Comparison of ENCODE assay signal across 9 mouse cellular contexts in the genomic region with DNA sequence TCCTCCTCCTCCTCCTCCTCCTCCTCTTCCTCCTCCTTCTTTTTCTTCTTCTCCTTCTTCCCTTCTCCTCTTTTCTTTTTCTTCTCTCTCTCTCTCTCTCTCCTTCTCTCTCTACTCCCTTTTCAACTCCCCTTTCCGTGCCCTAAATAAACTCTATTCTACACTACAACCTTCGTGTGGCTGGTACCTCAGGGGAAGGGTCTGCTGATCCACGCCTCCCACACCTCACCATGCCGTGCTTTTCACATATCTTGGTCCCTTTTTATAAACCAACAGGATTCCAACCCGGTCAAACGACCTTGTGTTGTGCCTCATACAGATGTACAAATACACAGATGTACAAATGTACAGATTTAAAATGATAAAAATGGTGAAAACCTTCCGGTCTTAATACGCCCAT. TPM values are rescaled to one million over a fixed set of nuclear protein-coding genes. Genes with fewer than 3 reads are reported as not detected.
DNase-seq lines count a peak whose midpoint lies in the region; ATAC-seq and TF ChIP-seq lines count a peak whose summit lies in the region.
"Had no signal": no experiment of that assay in that cellular context is flagged by ENCODE, and none has a peak within 500 bp of the region (broad histone marks: within the 10 kb centered on the region; RNA-seq: fewer than 3 reads in every experiment).

No protein-coding gene starts in this region.

- TF ChIP-seq CTCF in lung, embryonic 14.5 days (IDR thresholded peaks at IDR 0.05; ENCODE audit: low read depth), result no peak

- H3K4me3 ChIP-seq in lung, embryonic 14.5 days (ENCODE audit: low read depth, low read length), result peak overlapping the region; percentile 95
- peak overlapping the region; percentile 86 for H3K4me3 ChIP-seq in embryonic facial prominence, embryonic 14.5 days (ENCODE audit: low read depth, low read length)
- peak overlapping the region; percentile 95 for H3K4me3 ChIP-seq in intestine, embryonic 14.5 days (ENCODE audit: low read depth, low read length)
- peak overlapping the region; percentile 45 for H3K4me3 ChIP-seq in myocyte

- H3K27ac ChIP-seq in lung, embryonic 14.5 days (ENCODE audit: low read depth), result no peak overlapping the region
- no peak overlapping the region for H3K27ac ChIP-seq in embryonic facial prominence, embryonic 14.5 days (replicated peaks; ENCODE audit: low read depth, low read length)
- peak overlapping the region; percentile 51; the same call in 1 of the 2 replicates for H3K27ac ChIP-seq in intestine, embryonic 14.5 days (ENCODE audit: low read depth)

- H3K27me3 ChIP-seq in lung, embryonic 14.5 days (ENCODE audit: insufficient read depth, low read length), result peaks cover 16% of the 10 kb centered on the region
- H3K27me3 ChIP-seq in embryonic facial prominence, embryonic 14.5 days (replicated peaks; ENCODE audit: control insufficient read depth, insufficient read depth, low read length), result peaks cover 27% of the 10 kb centered on the region
- peaks cover 17% of the 10 kb centered on the region for H3K27me3 ChIP-seq in intestine, embryonic 14.5 days (replicated peaks; ENCODE audit: control insufficient read depth, insufficient read depth, low read length)
- peaks cover 22% of the 10 kb centered on the region for H3K27me3 ChIP-seq in myocyte (ENCODE audit: control insufficient read depth, insufficient read depth, insufficient read length)

- ATAC-seq in lung, embryonic 14.5 days (ENCODE audit: insufficient read depth), result no peak
- no peak for ATAC-seq in embryonic facial prominence, embryonic 14.5 days (ENCODE audit: low read depth)
- no peak for ATAC-seq in intestine, embryonic 14.5 days (replicated peaks; ENCODE audit: low FRiP score, low TSS enrichment, low read depth)
- ATAC-seq in erythroid progenitor cell, adult 5-6 weeks (replicated peaks; ENCODE audit: low FRiP score, poor library complexity, severe bottlenecking), result no peak

- no peak overlapping the region for H3ac ChIP-seq in myocyte (ENCODE audit: control insufficient read depth, insufficient read length)

- no peak for DNase-seq in lung, embryonic 14.5 days
- no peak for DNase-seq in lung, postnatal 10 days
- no peak for DNase-seq in embryonic facial prominence, embryonic 14.5 days (ENCODE audit: low spot score)
- DNase-seq in intestine, embryonic 14.5 days (ENCODE audit: low spot score), result no peak
- no peak for DNase-seq in cerebellum, postnatal 36 days
- no peak for DNase-seq in frontal cortex, adult 2 months (ENCODE audit: extremely low spot score in 1 of 2, low spot score in 1 of 2)

- peak overlapping the region; percentile 49; the same call in 1 of the 2 replicates for H3K9ac ChIP-seq in lung, embryonic 14.5 days
- peak overlapping the region; percentile 60 for H3K9ac ChIP-seq in embryonic facial prominence, embryonic 14.5 days (ENCODE audit: low read depth, low read length)
- H3K9ac ChIP-seq in intestine, embryonic 14.5 days (ENCODE audit: low read length), result peak overlapping the region; percentile 25

- peak overlapping the region; percentile 73 for H3K4me2 ChIP-seq in lung, embryonic 14.5 days
- H3K4me2 ChIP-seq in embryonic facial prominence, embryonic 14.5 days (ENCODE audit: low read depth, low read length), result peak overlapping the region; percentile 62
- H3K4me2 ChIP-seq in intestine, embryonic 14.5 days (ENCODE audit: low read length), result peak overlapping the region; percentile 52
- H3K4me2 ChIP-seq in myocyte (ENCODE audit: low read depth), result peak overlapping the region; percentile 98

- H3K36me3 ChIP-seq in lung, embryonic 14.5 days (ENCODE audit: insufficient read depth), result peaks cover 19% of the 10 kb centered on the region; the same call in 1 of the 2 replicates
- H3K36me3 ChIP-seq in embryonic facial prominence, embryonic 14.5 days (ENCODE audit: control insufficient read depth, insufficient read depth, low read length), result peaks cover 16% of the 10 kb centered on the region; the same call in 1 of the 2 replicates
- H3K36me3 ChIP-seq in intestine, embryonic 14.5 days (ENCODE audit: control insufficient read depth, insufficient read depth, low read length), result peaks cover 15% of the 10 kb centered on the region
- no peaks in the 10 kb centered on the region for H3K36me3 ChIP-seq in myocyte (ENCODE audit: control insufficient read depth, insufficient read depth)

- WGBS in lung, embryonic 14.5 days, result 9% methylated on average over 8 of the region's 8 CpGs
- 17% methylated on average over 8 of the region's 8 CpGs for WGBS in embryonic facial prominence, embryonic 14.5 days
- WGBS in intestine, embryonic 14.5 days, result 12% methylated on average over 8 of the region's 8 CpGs

- H3K4me1 ChIP-seq in lung, embryonic 14.5 days (ENCODE audit: insufficient read depth), result peaks cover 8% of the 10 kb centered on the region
- peaks cover 10% of the 10 kb centered on the region for H3K4me1 ChIP-seq in embryonic facial prominence, embryonic 14.5 days (ENCODE audit: control insufficient read depth, insufficient read depth, low read length)
- peaks cover 17% of the 10 kb centered on the region for H3K4me1 ChIP-seq in intestine, embryonic 14.5 days (replicated peaks; ENCODE audit: control insufficient read depth, insufficient read depth, low read length)

- no peak for TF ChIP-seq POLR2A in myocyte (IDR thresholded peaks at IDR 0.05; ENCODE audit: insufficient read length, low read depth)

- H3K79me2 ChIP-seq in myocyte (ENCODE audit: control insufficient read depth, insufficient read depth), result peaks cover 10% of the 10 kb centered on the region

- H3K9me3 ChIP-seq in lung, embryonic 14.5 days (ENCODE audit: low read depth, low read length), result no peaks in the 10 kb centered on the region
- H3K9me3 ChIP-seq in embryonic facial prominence, embryonic 14.5 days (ENCODE audit: control insufficient read depth, low read length), result no peaks in the 10 kb centered on the region
- no peaks in the 10 kb centered on the region for H3K9me3 ChIP-seq in intestine, embryonic 14.5 days (ENCODE audit: control insufficient read depth, low read length)

TF ChIP-seq in myocyte, 11 proteins besides CTCF, POLR2A, EP300 and RAD21 (continues in another document):
- TF ChIP-seq TCF12 (IDR thresholded peaks at IDR 0.05; ENCODE audit: insufficient read depth, poor library complexity, severe bottlenecking) (no peak), MAX (IDR thresholded peaks at IDR 0.05; ENCODE audit: low read depth) (no peak), MYOD1 (IDR thresholded peaks at IDR 0.05; ENCODE audit: control insufficient read depth in 1 of 3, insufficient read length in 2 of 3, low read depth in 2 of 3) (no peak), E2F4 (IDR thresholded peaks at IDR 0.05; ENCODE audit: insufficient read depth) (no peak), POLR2AphosphoS2 (IDR thresholded peaks at IDR 0.05; ENCODE audit: insufficient read length, low read depth) (no peak), SRF (IDR thresholded peaks at IDR 0.05; ENCODE audit: control insufficient read depth, insufficient read length, low read depth) (no peak), TCF3 (IDR thresholded peaks at IDR 0.05; ENCODE audit: insufficient read length, low read depth) (no peak)

RNA-seq across cellular contexts. Expression of a gene that starts 0.7 kb away (rescaled TPM):
- 31.2 and 31.8 TPM in 2 replicates for polyA plus RNA-seq in lung, embryonic 14.5 days (2014; fragmentation: Nextera tagmentation; extraction: Ambion mirVana)
- 25.1 and 26.9 TPM in 2 replicates for polyA plus RNA-seq in embryonic facial prominence, embryonic 14.5 days (2014; fragmentation: Nextera tagmentation; extraction: Ambion mirVana)
- polyA plus RNA-seq in intestine, embryonic 14.5 days (2014; fragmentation: Nextera tagmentation; extraction: Ambion mirVana), result 22.0 and 25.8 TPM in 2 replicates
- polyA plus RNA-seq in myocyte (2012; fragmentation: generic; extraction: Trizol), result 30.8 TPM
- total RNA-seq in erythroid progenitor cell, adult 5-6 weeks (2015; ENCODE audit: low replicate concordance), result 8.0 and 24.5 TPM in 2 replicates
- total RNA-seq in erythroid progenitor cell, adult 5-6 weeks (2017; ENCODE audit: low replicate concordance), result 14.2 TPM in 2 replicates
- 32.7 and 34.2 TPM in 2 replicates for polyA plus RNA-seq in frontal cortex, adult 2 months (2012; rRNA removed)

RNA-seq across cellular contexts. Expression of a gene that starts 4.9 kb away (rescaled TPM):
- polyA plus RNA-seq in lung, embryonic 14.5 days (2014; fragmentation: Nextera tagmentation; extraction: Ambion mirVana), result not detected in 2 replicates
- not detected in 2 replicates for polyA plus RNA-seq in embryonic facial prominence, embryonic 14.5 days (2014; fragmentation: Nextera tagmentation; extraction: Ambion mirVana)
- not detected in 2 replicates for polyA plus RNA-seq in intestine, embryonic 14.5 days (2014; fragmentation: Nextera tagmentation; extraction: Ambion mirVana)
- 0.02 TPM for polyA plus RNA-seq in myocyte (2012; fragmentation: generic; extraction: Trizol)
- not detected in 2 replicates for total RNA-seq in erythroid progenitor cell, adult 5-6 weeks (2015; ENCODE audit: low replicate concordance)
- not detected in 2 replicates for total RNA-seq in erythroid progenitor cell, adult 5-6 weeks (2017; ENCODE audit: low replicate concordance)
- 0.38 and 0.71 TPM in 2 replicates for polyA plus RNA-seq in frontal cortex, adult 2 months (2012; rRNA removed)
- total RNA-seq: layer of hippocampus, adult 8-10 months had no signal

RNA-seq across cellular contexts. Expression of a gene that starts 22.3 kb away (rescaled TPM):
- polyA plus RNA-seq in lung, embryonic 14.5 days (2014; fragmentation: Nextera tagmentation; extraction: Ambion mirVana), result 19.5 and 20.0 TPM in 2 replicates
- 36.7 and 40.7 TPM in 2 replicates for polyA plus RNA-seq in embryonic facial prominence, embryonic 14.5 days (2014; fragmentation: Nextera tagmentation; extraction: Ambion mirVana)
- polyA plus RNA-seq in intestine, embryonic 14.5 days (2014; fragmentation: Nextera tagmentation; extraction: Ambion mirVana), result 8.2 and 9.4 TPM in 2 replicates
- 6.5 TPM for polyA plus RNA-seq in myocyte (2012; fragmentation: generic; extraction: Trizol)
- total RNA-seq in erythroid progenitor cell, adult 5-6 weeks (2015; ENCODE audit: low replicate concordance), result not detected in 2 replicates
- total RNA-seq in erythroid progenitor cell, adult 5-6 weeks (2017; ENCODE audit: low replicate concordance), result not detected in 2 replicates
- polyA plus RNA-seq in frontal cortex, adult 2 months (2012; rRNA removed), result 35.4 and 43.3 TPM in 2 replicates

RNA-seq across cellular contexts. Expression of a gene that starts 22.4 kb away (rescaled TPM):
- 0.36 and 0.65 TPM in 2 replicates for polyA plus RNA-seq in lung, embryonic 14.5 days (2014; fragmentation: Nextera tagmentation; extraction: Ambion mirVana)
- 0.56 and 0.84 TPM in 2 replicates for polyA plus RNA-seq in embryonic facial prominence, embryonic 14.5 days (2014; fragmentation: Nextera tagmentation; extraction: Ambion mirVana)
- 1.7 and 1.8 TPM in 2 replicates for polyA plus RNA-seq in intestine, embryonic 14.5 days (2014; fragmentation: Nextera tagmentation; extraction: Ambion mirVana)
- 0.52 TPM for polyA plus RNA-seq in myocyte (2012; fragmentation: generic; extraction: Trizol)
- not detected in 2 replicates for total RNA-seq in erythroid progenitor cell, adult 5-6 weeks (2015; ENCODE audit: low replicate concordance)
- total RNA-seq in erythroid progenitor cell, adult 5-6 weeks (2017; ENCODE audit: low replicate concordance), result not detected in 2 replicates
- polyA plus RNA-seq in frontal cortex, adult 2 months (2012; rRNA removed), result 20.9 and 23.3 TPM in 2 replicates

RNA-seq across cellular contexts. Expression of a gene that starts 29.2 kb away (rescaled TPM):
- polyA plus RNA-seq in lung, embryonic 14.5 days (2014; fragmentation: Nextera tagmentation; extraction: Ambion mirVana), result 428 and 464 TPM in 2 replicates
- polyA plus RNA-seq in embryonic facial prominence, embryonic 14.5 days (2014; fragmentation: Nextera tagmentation; extraction: Ambion mirVana), result 395 and 470 TPM in 2 replicates
- polyA plus RNA-seq in intestine, embryonic 14.5 days (2014; fragmentation: Nextera tagmentation; extraction: Ambion mirVana), result 473 and 504 TPM in 2 replicates
- 1,218 TPM for polyA plus RNA-seq in myocyte (2012; fragmentation: generic; extraction: Trizol)
- 429 and 481 TPM in 2 replicates for total RNA-seq in erythroid progenitor cell, adult 5-6 weeks (2015; ENCODE audit: low replicate concordance)
- total RNA-seq in erythroid progenitor cell, adult 5-6 weeks (2017; ENCODE audit: low replicate concordance), result 506 and 514 TPM in 2 replicates
- 192 and 232 TPM in 2 replicates for polyA plus RNA-seq in frontal cortex, adult 2 months (2012; rRNA removed)

Comparison
In these comparisons a context has a peak if more than half of its experiments do, and no peak if none do; other contexts are left out.
1. H3K4me3 ChIP-seq: peak in every context shown above with its lines; median percentile 95 in lung, embryonic 14.5 days; 95 in intestine, embryonic 14.5 days; 86 in embryonic facial prominence, embryonic 14.5 days; 45 in myocyte.